Mouse (Mus musculus) CH12.LX (cell line): ENCODE measurements around the gene Atmin. TPM values are rescaled to one million over a fixed set of nuclear protein-coding genes. Genes with fewer than 3 reads are reported as not detected.

Source experiments
- DNase-seq: peaks from one replicate; pipeline ENCODE4 v3.0.0-alpha.2; 2013; ENCODE audit errors: extremely low read depth
- H3K27ac ChIP-seq: 2 replicates; pipeline ENCODE4 v1.5.1; 2012; ENCODE audit warnings: low read depth, mild to moderate bottlenecking, control low read depth, moderate library complexity; ENCODE audit not compliant: insufficient read depth
- H3K27me3 ChIP-seq: replicated peaks from 2 replicates; pipeline ENCODE3; 2012; ENCODE audit warnings: inconsistent platforms
- H3K36me3 ChIP-seq, 2 experiments: replicated peaks in 1 of 2; 2 replicates each; pipeline versions ENCODE3 to v1.6.1; 2012; ENCODE audit warnings: inconsistent platforms in 1 of 2, low read length in 1 of 2, mild to moderate bottlenecking in 1 of 2, mixed read lengths in 1 of 2, moderate library complexity in 1 of 2; ENCODE audit not compliant: control insufficient read depth in 1 of 2, insufficient read depth in 1 of 2
- H3K4me1 ChIP-seq, 2 experiments: 2 replicates each; pipeline ENCODE4 v1.6.1; 2012; ENCODE audit warnings: inconsistent platforms in 1 of 2, moderate library complexity in 1 of 2; ENCODE audit not compliant: insufficient read depth in 2 of 2, control insufficient read depth in 1 of 2
- H3K4me2 ChIP-seq: 2 replicates; pipeline ENCODE4 v1.6.1; 2012; ENCODE audit warnings: low read depth, mild to moderate bottlenecking, control low read depth; ENCODE audit not compliant: poor library complexity, insufficient read depth, severe bottlenecking
- H3K4me3 ChIP-seq, 3 experiments: fragments of 150-350 bp in 1 of 3; sonication (generic) in 1 of 3; replicated peaks in 1 of 3; 2 replicates each; pipeline versions ENCODE3 to v1.5.1; 2011 to 2012; ENCODE audit warnings: low read depth in 2 of 3, low read length in 2 of 3, mild to moderate bottlenecking in 2 of 3, moderate library complexity in 2 of 3, control low read depth in 1 of 3, improper control_type of control experiment in 1 of 3, inconsistent platforms in 1 of 3, mixed read lengths in 1 of 3; ENCODE audit not compliant: poor library complexity in 1 of 3
- H3K79me2 ChIP-seq: replicated peaks from 2 replicates; pipeline ENCODE4 v1.6.1; 2012; ENCODE audit warnings: mild to moderate bottlenecking, moderate library complexity; ENCODE audit not compliant: control insufficient read depth, poor library complexity, insufficient read depth, severe bottlenecking; ENCODE audit errors: extremely low read depth
- H3K9ac ChIP-seq: 2 replicates; pipeline ENCODE4 v1.6.1; 2012; ENCODE audit warnings: low read depth, mild to moderate bottlenecking, control low read depth, moderate library complexity; ENCODE audit not compliant: insufficient read depth
- H3K9me3 ChIP-seq: replicated peaks from 2 replicates; pipeline ENCODE3; 2012; ENCODE audit warnings: low read length, inconsistent platforms, mixed read lengths
- BHLHE40 ChIP-seq: IDR thresholded peaks from 2 replicates; pipeline ENCODE4 v1.6.1; 2011; ENCODE audit warnings: mild to moderate bottlenecking, low read depth, low read length, improper control_type of control experiment
- CTCF ChIP-seq, 2 experiments: IDR thresholded peaks in 1 of 2; conservative IDR thresholded peaks in 1 of 2; 2 replicates each; pipeline ENCODE4 v1.5.1; 2011 to 2012; ENCODE audit warnings: low read depth in 2 of 2, low read length in 2 of 2, improper control_type of control experiment in 1 of 2, inconsistent platforms in 1 of 2, mild to moderate bottlenecking in 1 of 2, moderate library complexity in 1 of 2
- ELF1 ChIP-seq: IDR thresholded peaks from 2 replicates; pipeline ENCODE4 v1.6.1; 2014; ENCODE audit warnings: low read depth, mild to moderate bottlenecking, inconsistent platforms, low read length, improper control_type of control experiment
- GABPA ChIP-seq: IDR thresholded peaks from 2 replicates; pipeline ENCODE4 v1.6.1; 2012; ENCODE audit warnings: low read depth, low read length, improper control_type of control experiment, inconsistent platforms; ENCODE audit not compliant: insufficient replicate concordance
- HCFC1 ChIP-seq: IDR thresholded peaks from 2 replicates; pipeline ENCODE4 v1.6.1; 2012; ENCODE audit warnings: low read depth, mild to moderate bottlenecking, inconsistent platforms, low read length, improper control_type of control experiment
- MAX ChIP-seq: IDR thresholded peaks from 2 replicates; pipeline ENCODE4 v1.6.1; 2011; ENCODE audit warnings: low read length, improper control_type of control experiment
- MAZ ChIP-seq: IDR thresholded peaks from 2 replicates; pipeline ENCODE4 v1.6.1; 2012; ENCODE audit warnings: low read depth, mild to moderate bottlenecking, inconsistent platforms, low read length, improper control_type of control experiment, moderate library complexity
- MXI1 ChIP-seq: IDR thresholded peaks from 2 replicates; pipeline ENCODE4 v1.6.1; 2011; ENCODE audit warnings: mild to moderate bottlenecking, low read depth, low read length, improper control_type of control experiment
- PAX5 ChIP-seq: IDR thresholded peaks from 2 replicates; pipeline ENCODE4 v1.6.1; 2012; ENCODE audit warnings: low read length, inconsistent platforms, mixed read lengths
- POLR2A ChIP-seq: IDR thresholded peaks from 2 replicates; pipeline ENCODE4 v1.6.1; 2011; ENCODE audit warnings: low read depth, mild to moderate bottlenecking, improper control_type of control experiment, low read length
- RAD21 ChIP-seq: IDR thresholded peaks from 2 replicates; pipeline ENCODE4 v1.6.1; 2011; ENCODE audit warnings: low read depth, mild to moderate bottlenecking, low read length, improper control_type of control experiment, moderate library complexity
- SIN3A ChIP-seq: IDR thresholded peaks from 2 replicates; pipeline ENCODE4 v1.6.1; 2012; ENCODE audit warnings: low read length, improper control_type of control experiment, inconsistent platforms
- TBP ChIP-seq: conservative IDR thresholded peaks from 2 replicates; pipeline ENCODE4 v1.6.1; 2011; ENCODE audit warnings: low read depth, low read length, improper control_type of control experiment
- TCF12 ChIP-seq: IDR thresholded peaks from 2 replicates; pipeline ENCODE4 v1.6.1; 2014; ENCODE audit warnings: low read depth, mild to moderate bottlenecking, inconsistent platforms, low read length, improper control_type of control experiment
- USF1 ChIP-seq: IDR thresholded peaks from 2 replicates; pipeline ENCODE4 v1.6.1; 2014; ENCODE audit warnings: low read depth, mild to moderate bottlenecking, inconsistent platforms, low read length, improper control_type of control experiment
- ZMIZ1 ChIP-seq: IDR thresholded peaks from 2 replicates; pipeline ENCODE4 v1.6.1; 2012; ENCODE audit warnings: low read depth, mild to moderate bottlenecking, inconsistent platforms, low read length, improper control_type of control experiment
- dilution Hi-C: fragments of 300-500 bp; cut with MboI; formaldehyde crosslinking; loops from 2 replicates; pipeline ENCODE4 v1.14.3; 2020; ENCODE audit warnings: low sequenced_read_pairs; ENCODE audit not compliant: extremely low pct_unique_long_range_greater_than_20kb, extremely low pct_ligation_motif_present
- in situ Hi-C: fragments of 300-500 bp; cut with MboI; formaldehyde crosslinking; loops from 3 replicates; pipeline ENCODE4 v1.14.3; 2019; ENCODE audit warnings: low sequenced_read_pairs, low pct_ligation_motif_present, low pct_unique_long_range_greater_than_20kb, mixed read lengths
- polyA plus RNA-seq: library from polyadenylated mRNA; unstranded; fragments of >175 nt; gene quantifications from 2 replicates; pipeline ENCODE4 v1.2.1, GENCODE M21; 2012; ENCODE audit warnings: low read depth; ENCODE audit not compliant: insufficient read length
- total RNA-seq, 2 experiments: library from RNA; depleted of rRNA; stranded (reverse); fragments of 300-350 nt in 1 of 2; fragments of >200 nt in 1 of 2; gene quantifications; 2 replicates each; pipeline ENCODE4 v1.2.3; 2012 to 2014

Atmin gene
- total and polyA plus RNA-seq, 3 experiments, result 9.3 to 22.0 (median 14.8) TPM

DNA sequence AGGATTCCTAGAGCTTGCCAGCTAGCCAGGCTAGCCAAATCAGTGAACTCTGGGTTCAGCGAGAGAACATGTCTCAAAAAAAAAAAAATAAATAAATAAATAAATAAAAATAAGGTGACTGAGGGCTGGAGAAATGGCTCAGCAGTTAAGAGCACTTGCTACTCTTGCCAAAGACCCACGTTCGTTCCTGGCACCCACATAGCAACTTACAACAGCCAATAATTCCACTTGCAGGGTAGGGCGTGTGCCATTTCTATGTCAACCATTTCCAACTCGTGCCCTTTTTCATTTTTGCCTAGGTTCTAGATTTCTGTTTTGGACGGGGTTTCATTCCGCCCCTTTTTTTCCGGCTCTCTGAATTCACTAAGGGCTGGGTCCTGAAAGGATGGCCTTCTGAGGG, 34.9 kb downstream of the Atmin start:
- H3K36me3 ChIP-seq, result peaks cover 0 to 14% of the 10 kb centered on the region in 2 experiments
- no peak for TF ChIP-seq ZMIZ1
- H3K27ac ChIP-seq, result no peak overlapping the region
- H3K9ac ChIP-seq, result no peak overlapping the region; the same call in 1 of the 2 replicates
- H3K4me1 ChIP-seq, result peaks cover 2 to 17% of the 10 kb centered on the region in 2 experiments; a peak in 2 of 4 replicates
- H3K79me2 ChIP-seq, result no peaks in the 10 kb centered on the region
- DNase-seq, result no peak
- dilution Hi-C loops (no loop called here), in situ Hi-C loops (no loop called here)
- peak overlapping the region; percentile 77 for H3K4me2 ChIP-seq
- no peaks in the 10 kb centered on the region for H3K27me3 ChIP-seq
- no peaks in the 10 kb centered on the region for H3K9me3 ChIP-seq
- H3K4me3 ChIP-seq, result peak overlapping the region; percentile 60 to 80 (median 63)

DNA sequence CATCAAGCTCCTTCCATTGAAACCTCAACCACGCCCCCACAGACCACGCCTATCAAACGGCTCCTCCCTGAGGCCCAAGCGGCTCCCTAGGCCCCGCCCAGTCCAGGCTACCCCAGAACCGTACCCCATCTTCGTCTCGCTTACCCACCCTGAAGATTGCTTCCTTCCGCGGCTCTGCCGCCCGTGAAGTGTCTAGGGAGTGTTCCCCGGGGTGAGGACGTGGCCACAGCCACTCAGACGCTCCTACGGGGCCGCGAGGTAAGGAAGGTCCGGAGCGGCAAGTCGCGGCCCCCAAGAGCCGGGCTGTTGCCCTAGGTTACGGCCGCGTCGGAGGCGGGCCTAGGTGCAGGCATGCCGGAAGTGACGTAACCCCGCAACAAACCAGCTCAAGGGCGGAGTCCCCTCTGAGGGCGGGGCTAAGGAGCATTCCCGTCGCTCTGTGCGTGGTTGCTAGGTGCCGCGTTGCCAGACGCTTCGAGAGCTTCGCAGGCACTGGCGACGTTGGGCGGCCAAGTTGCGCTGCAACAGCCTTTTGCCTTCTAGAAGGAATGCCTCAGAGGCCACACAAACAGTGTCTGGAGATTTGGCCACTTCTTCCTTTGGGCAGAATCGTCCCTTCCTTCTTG, 35.6 kb downstream of the Atmin start, which contains the start of gene 1700030J22Rik:
Gene 1700030J22Rik (minus strand): TSS at position 329 of the 626 bp plus-strand sequence.
- H3K27me3 ChIP-seq, result no peaks in the 10 kb centered on the region
- peaks cover 4 to 19% of the 10 kb centered on the region in 2 experiments for H3K36me3 ChIP-seq
- in situ Hi-C loops, result no loop called here
- no peak within 1 kb of the TSS for H3K27ac ChIP-seq
- no peak within 1 kb of the TSS; the same call in 1 of the 2 replicates for H3K9ac ChIP-seq
- peaks cover 2 to 17% of the 10 kb centered on the region in 2 experiments; a peak in 2 of 4 replicates for H3K4me1 ChIP-seq
- peak within 1 kb of the TSS; percentile 99 for H3K4me2 ChIP-seq
- TF ChIP-seq PAX5 (no peak), CTCF (conservative IDR thresholded peaks at IDR 0.05 in 1 of 2, IDR thresholded peaks at IDR 0.05 in 1 of 2; ENCODE audit: low read depth in 2 of 2, low read length in 2 of 2) (peak in 1 of 2 experiments; percentile 37; a peak in 1 of 4 replicates), BHLHE40 (no peak), MXI1 (peak; percentile 98), RAD21 (peak; percentile 34), MAX (peak; percentile 54; the same call in 1 of the 2 replicates), POLR2A (no peak), TBP (no peak), ZMIZ1 (no peak), SIN3A (peak; percentile 99), ELF1 (peak; percentile 81), GABPA (no peak), USF1 (no peak), TCF12 (peak; percentile 34; the same call in 1 of the 2 replicates), MAZ (peak; percentile 82; the same call in 1 of the 2 replicates), HCFC1 (peak; percentile 73)
- H3K79me2 ChIP-seq, result no peaks in the 10 kb centered on the region
- no peaks in the 10 kb centered on the region for H3K9me3 ChIP-seq
- DNase-seq, result peak; percentile 98
- peak within 1 kb of the TSS; percentile 60 to 80 (median 63) for H3K4me3 ChIP-seq
- dilution Hi-C loops, result no loop called here
